Mouse (Mus musculus) adrenal gland, adult 18-20 months (tissue): Measurements from ENCODE around the gene Rfx1. TPM values are rescaled to one million over a fixed set of nuclear protein-coding genes. Genes with fewer than 3 reads are reported as not detected.
A peak's percentile ranks its signal among the peaks of the same experiment; 100 is the strongest.

ENCODE experiments used
- DNase-seq, 2 experiments: peaks; one replicate each; pipeline ENCODE4 v3.0.0; 2021 to 2022; ENCODE audit warnings: low spot score in 2 of 2
- long read RNA-seq, 2 experiments: library from polyadenylated mRNA; stranded (forward); transcript quantifications; one replicate each; pipeline ENCODE4 v2.0.0; 2021
- total RNA-seq, 2 experiments: library from RNA; stranded (reverse); gene quantifications; 1 replicate in 1 of 2; 2 replicates in 1 of 2; pipeline ENCODE4 v1.2.3; 2021

Gene Rfx1
- 10 to 100 TPM; 17.1 to 20.3 TPM for total RNA-seq
- long read RNA-seq, experiment 1, full-length matches to known transcripts = 2 of 8 reads
- long read RNA-seq, experiment 1, partial matches to known transcripts = 2 of 8 reads
- long read RNA-seq, experiment 1, other reads (novel, unspliced or antisense) = 4 of 8 reads
- long read RNA-seq, experiment 2, partial matches to known transcripts = 1 of 5 reads
- long read RNA-seq, experiment 2, other reads (novel, unspliced or antisense) = 4 of 5 reads

- DNase-seq = peak; percentile 94 to 97
Measured at GRCm38 (mm10) chr8:84066291-84066930, at the start of gene Rfx1. Rfx1 (plus strand) TSS chr8:84066834.

- DNase-seq = no peak
Measured at GRCm38 (mm10) chr8:84019738-84020137, 46.9 kb upstream of the Rfx1 start.

GRCm38 (mm10) chr8:84021096-84021495 is 45.5 kb upstream of the Rfx1 start, which contains the start of gene Palm3:
Palm3 (plus strand) TSS chr8:84021471.
- DNase-seq = no peak

- no peak for DNase-seq
Measured at GRCm38 (mm10) chr8:84021569-84021968, 45.1 kb upstream of the Rfx1 start.

- no peak for DNase-seq
Measured at GRCm38 (mm10) chr8:84023085-84023484, 43.5 kb upstream of the Rfx1 start.

- DNase-seq = no peak
Measured at GRCm38 (mm10) chr8:84023631-84024030, 43.0 kb upstream of the Rfx1 start.

GRCm38 (mm10) chr8:84024171-84024570 is 42.5 kb upstream of the Rfx1 start:
- peak in 1 of 2 experiments; percentile 64 for DNase-seq

- peak in 1 of 2 experiments; percentile 59 for DNase-seq
Measured at GRCm38 (mm10) chr8:84025863-84026262, 40.8 kb upstream of the Rfx1 start.

- DNase-seq = no peak
Measured at GRCm38 (mm10) chr8:84027449-84027848, 39.2 kb upstream of the Rfx1 start.

- no peak for DNase-seq
Measured at GRCm38 (mm10) chr8:84029272-84029671, 37.4 kb upstream of the Rfx1 start.

- DNase-seq = no peak
Measured at GRCm38 (mm10) chr8:84032777-84033176, 33.9 kb upstream of the Rfx1 start.

GRCm38 (mm10) chr8:84038015-84038414 is 28.6 kb upstream of the Rfx1 start:
- no peak for DNase-seq

GRCm38 (mm10) chr8:84039050-84039449 is 27.6 kb upstream of the Rfx1 start:
- DNase-seq = peak; percentile 65 to 67

- DNase-seq = peak; percentile 52 to 67
Measured at GRCm38 (mm10) chr8:84042066-84042947, 24.3 kb upstream of the Rfx1 start, which contains the start of gene Il27ra. Il27ra (minus strand) TSS chr8:84042589.

- DNase-seq = no peak
Measured at GRCm38 (mm10) chr8:84042948-84043342, 23.7 kb upstream of the Rfx1 start.

- DNase-seq = no peak
Measured at GRCm38 (mm10) chr8:84044103-84044502, 22.5 kb upstream of the Rfx1 start.

- DNase-seq = no peak
Measured at GRCm38 (mm10) chr8:84044900-84045299, 21.7 kb upstream of the Rfx1 start, which contains the start of gene Rln3. Rln3 (minus strand) TSS chr8:84045000.

GRCm38 (mm10) chr8:84046505-84046904 is 20.1 kb upstream of the Rfx1 start:
- DNase-seq = no peak

- no peak for DNase-seq
Measured at GRCm38 (mm10) chr8:84048171-84048570, 18.5 kb upstream of the Rfx1 start.

- DNase-seq = no peak
Measured at GRCm38 (mm10) chr8:84052746-84053145, 13.9 kb upstream of the Rfx1 start.

- no peak for DNase-seq
Measured at GRCm38 (mm10) chr8:84053229-84053628, 13.4 kb upstream of the Rfx1 start.

GRCm38 (mm10) chr8:84057827-84058226 is 8.8 kb upstream of the Rfx1 start:
- no peak for DNase-seq
